Mouse (Mus musculus) heart, postnatal 0 days (tissue): ENCODE measurements around the gene Rgs19.
A peak's percentile ranks its signal among the peaks of the same experiment; 100 is the strongest.

Experiments
- CTCF ChIP-seq: IDR thresholded peaks from 2 replicates; pipeline ENCODE4 v1.5.1; 2016; ENCODE audit warnings: antibody characterized with exemption, control low read depth, low read depth
- EP300 ChIP-seq: IDR thresholded peaks from 2 replicates; pipeline ENCODE4 v1.6.1; 2016; ENCODE audit warnings: antibody characterized with exemption, low read depth

DNA sequence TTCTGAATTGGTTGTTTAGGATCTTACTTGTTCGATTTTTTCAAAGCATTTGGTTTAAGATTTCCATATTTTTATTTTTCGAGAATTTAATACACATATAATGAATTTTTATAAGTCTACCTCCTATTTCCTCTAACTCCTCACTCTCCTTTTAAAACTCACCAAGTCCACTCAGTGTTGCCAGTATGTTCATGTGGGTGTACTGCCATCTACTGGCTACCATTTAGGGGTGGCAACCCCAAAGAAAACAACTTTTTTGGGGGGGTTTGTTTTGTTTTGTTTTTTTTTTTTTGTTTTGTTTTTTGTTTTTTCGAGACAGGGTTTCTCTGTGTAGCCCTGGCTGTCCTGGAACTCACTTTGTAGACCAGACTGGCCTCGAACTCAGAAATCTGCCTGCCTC, 12.9 kb upstream of the Rgs19 start:
- TF ChIP-seq CTCF (peak; percentile 60), EP300 (no peak)
